Mouse (Mus musculus) limb, embryonic 14.5 days (tissue): ENCODE measurements at regions not wholly inside any gene's neighbourhood (a gene's known extent, or its start where the extent isn't known, plus 50 kb on each side); places are given as distances from the start of the nearest gene placed in this dataset.

Experiments
- ATAC-seq: fragments of 200-750 bp; cut with Nextera tagmentation; 2 replicates; pipeline ENCODE4 v1.8.0; 2017; ENCODE audit warnings: low read depth, moderate number of reproducible peaks, moderate TSS enrichment; ENCODE audit not compliant: low FRiP score
- DNase-seq: peaks from one replicate; pipeline ENCODE4 v3.0.0-alpha.2; 2015; ENCODE audit warnings: low spot score
- H3K27ac ChIP-seq: fragments of 300-500 bp; sonication (generic); replicated peaks from 2 replicates; pipeline ENCODE4 v1.5.1; 2014; ENCODE audit warnings: low read depth, mild to moderate bottlenecking, low read length, moderate library complexity, mixed read lengths
- H3K27me3 ChIP-seq: fragments of 300-500 bp; sonication (generic); 2 replicates; pipeline ENCODE4 v1.6.1; 2014; ENCODE audit warnings: low read length, mixed read lengths; ENCODE audit not compliant: control insufficient read depth, insufficient read depth
- H3K36me3 ChIP-seq: fragments of 300-500 bp; sonication (generic); 2 replicates; pipeline ENCODE4 v1.6.1; 2014; ENCODE audit warnings: mild to moderate bottlenecking, low read length, moderate library complexity, mixed read lengths; ENCODE audit not compliant: control insufficient read depth, insufficient read depth
- H3K4me1 ChIP-seq: fragments of 300-500 bp; sonication (generic); 2 replicates; pipeline ENCODE4 v1.6.1; 2014; ENCODE audit warnings: antibody characterized with exemption, low read length, mixed read lengths; ENCODE audit not compliant: control insufficient read depth, insufficient read depth
- H3K4me2 ChIP-seq: fragments of 300-500 bp; sonication (generic); replicated peaks from 2 replicates; pipeline ENCODE4 v1.6.1; 2014; ENCODE audit warnings: low read depth, mild to moderate bottlenecking, low read length, moderate library complexity; ENCODE audit not compliant: severe bottlenecking
- H3K4me3 ChIP-seq: fragments of 300-500 bp; sonication (generic); replicated peaks from 2 replicates; pipeline ENCODE4 v1.5.1; 2014; ENCODE audit warnings: low read length
- H3K9ac ChIP-seq: fragments of 300-500 bp; sonication (generic); 2 replicates; pipeline ENCODE4 v1.6.1; 2014; ENCODE audit warnings: mild to moderate bottlenecking, low read depth, low read length, moderate library complexity; ENCODE audit not compliant: severe bottlenecking
- H3K9me3 ChIP-seq: fragments of 300-500 bp; sonication (generic); 2 replicates; pipeline ENCODE4 v1.6.1; 2016; ENCODE audit warnings: low read length; ENCODE audit not compliant: control insufficient read depth
- POLR2A ChIP-seq: fragments of 200-500 bp; IDR thresholded peaks from 2 replicates; pipeline ENCODE4 v1.8.0; 2012; ENCODE audit warnings: inconsistent platforms, mild to moderate bottlenecking, moderate library complexity, borderline replicate concordance; ENCODE audit not compliant: insufficient read depth, insufficient read length; ENCODE audit errors: extremely low read depth
- WGBS: fragments of 180-500 bp; shearing (Covaris S2); extraction: QIAGEN DNeasy Blood & Tissue Kit; methylation state at CpG from one replicate; pipeline ENCODE4 v1.1.7; 2014; 5-methylcytosine and 5-hydroxymethylcytosine counted together

DNA sequence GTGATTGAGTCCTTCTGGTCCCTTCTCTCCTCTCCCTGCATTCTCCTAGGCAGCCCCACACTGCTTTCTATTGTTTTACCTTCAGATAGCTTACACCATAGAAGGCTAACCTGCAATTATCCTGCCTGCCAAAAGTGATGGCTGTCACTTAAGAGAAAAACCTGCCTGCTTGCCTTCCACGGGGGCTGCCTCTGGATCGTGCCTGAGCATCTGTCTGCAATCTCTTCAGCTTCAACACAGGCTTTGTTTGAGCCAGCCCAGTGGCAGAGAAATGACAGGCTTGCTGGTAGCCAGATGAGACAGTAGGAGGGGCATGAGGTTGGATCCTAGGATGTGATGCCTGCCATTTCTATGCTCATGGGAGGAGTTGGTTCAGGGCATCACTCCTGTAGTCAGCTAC, 345.2 kb upstream of the Tshz3 start:
- no peaks in the 10 kb centered on the region for H3K9me3 ChIP-seq
- DNase-seq (no peak), ATAC-seq (no peak)
- H3K4me2 ChIP-seq, result no peak overlapping the region
- H3K27ac ChIP-seq, result no peak overlapping the region
- H3K9ac ChIP-seq, result no peak overlapping the region
- H3K4me3 ChIP-seq, result no peak overlapping the region
- WGBS, result 26% methylated on average over 2 of the region's 2 CpGs
- H3K36me3 ChIP-seq, result no peaks in the 10 kb centered on the region
- peaks cover 12% of the 10 kb centered on the region for H3K4me1 ChIP-seq
- H3K27me3 ChIP-seq, result no peaks in the 10 kb centered on the region
- TF ChIP-seq POLR2A, result no peak

DNA sequence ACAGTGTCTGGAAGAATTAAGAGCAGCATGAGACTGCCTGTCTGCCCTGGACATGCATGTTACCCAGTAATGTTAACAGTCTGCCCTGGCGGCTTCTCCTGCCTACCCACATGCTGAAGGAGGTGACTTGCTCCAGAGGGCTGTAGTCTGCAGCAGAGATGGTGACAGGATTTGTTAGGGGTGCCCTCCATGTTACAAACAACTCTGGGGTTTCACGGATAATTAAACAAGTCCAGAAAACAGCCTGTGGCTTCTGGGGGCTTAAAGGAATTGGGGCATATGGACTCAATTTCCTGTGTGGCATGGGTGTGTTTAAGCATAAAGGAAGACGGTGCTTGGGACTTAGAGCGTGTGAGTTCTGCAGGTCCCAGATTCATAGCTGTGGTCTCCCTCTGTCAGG, 347.3 kb upstream of the Tshz3 start:
- Histone ChIP-seq H3K4me2 (no peak overlapping the region), H3K27me3 (no peaks in the 10 kb centered on the region), H3K9me3 (no peaks in the 10 kb centered on the region), H3K4me1 (peaks cover 12% of the 10 kb centered on the region), H3K4me3 (no peak overlapping the region), H3K36me3 (no peaks in the 10 kb centered on the region), H3K27ac (no peak overlapping the region), H3K9ac (no peak overlapping the region)
- 12% methylated on average over 4 of the region's 4 CpGs for WGBS
- DNase-seq (no peak), ATAC-seq (no peak)
- TF ChIP-seq POLR2A, result no peak

- WGBS, result 44% methylated on average over 8 of the region's 8 CpGs
- H3K4me1 ChIP-seq, result peaks cover 12% of the 10 kb centered on the region
- no peak overlapping the region for H3K27ac ChIP-seq
- H3K4me2 ChIP-seq, result no peak overlapping the region
- no peaks in the 10 kb centered on the region for H3K36me3 ChIP-seq
- H3K27me3 ChIP-seq, result no peaks in the 10 kb centered on the region
- no peak overlapping the region for H3K4me3 ChIP-seq
- DNase-seq (no peak), ATAC-seq (no peak)
- no peak overlapping the region for H3K9ac ChIP-seq
- no peaks in the 10 kb centered on the region for H3K9me3 ChIP-seq
- TF ChIP-seq POLR2A, result no peak
Observed at GRCm38 (mm10) chr7:36348195-36348594, 349.7 kb upstream of the Tshz3 start.

DNA sequence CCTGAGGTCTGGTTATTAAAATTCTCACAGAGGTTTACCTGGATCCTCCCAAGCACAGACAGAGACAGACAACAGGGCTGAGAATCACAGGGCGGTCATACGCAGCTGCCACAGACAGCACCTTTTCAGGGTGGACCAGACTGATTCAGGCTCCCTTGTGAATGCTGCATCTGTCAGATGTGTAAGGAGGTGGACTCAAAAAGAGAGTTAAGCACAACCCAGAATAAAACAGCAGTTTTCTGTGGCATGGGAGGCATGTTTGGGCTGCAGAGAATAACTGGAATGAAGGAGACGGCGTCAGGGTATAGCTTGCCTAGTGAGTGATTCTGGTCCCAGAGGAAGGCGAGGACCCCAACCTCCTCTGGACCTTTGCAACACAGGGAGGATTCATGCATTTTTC, 363.1 kb upstream of the Tshz3 start:
- H3K4me3 ChIP-seq, result no peak overlapping the region
- H3K4me1 ChIP-seq, result peaks cover 10% of the 10 kb centered on the region
- ATAC-seq (no peak), DNase-seq (no peak)
- no peaks in the 10 kb centered on the region for H3K9me3 ChIP-seq
- H3K36me3 ChIP-seq, result no peaks in the 10 kb centered on the region
- WGBS, result 81% methylated on average over 5 of the region's 5 CpGs
- TF ChIP-seq POLR2A, result no peak
- no peak overlapping the region for H3K27ac ChIP-seq
- no peak overlapping the region for H3K9ac ChIP-seq
- no peak overlapping the region for H3K4me2 ChIP-seq
- H3K27me3 ChIP-seq, result no peaks in the 10 kb centered on the region

DNA sequence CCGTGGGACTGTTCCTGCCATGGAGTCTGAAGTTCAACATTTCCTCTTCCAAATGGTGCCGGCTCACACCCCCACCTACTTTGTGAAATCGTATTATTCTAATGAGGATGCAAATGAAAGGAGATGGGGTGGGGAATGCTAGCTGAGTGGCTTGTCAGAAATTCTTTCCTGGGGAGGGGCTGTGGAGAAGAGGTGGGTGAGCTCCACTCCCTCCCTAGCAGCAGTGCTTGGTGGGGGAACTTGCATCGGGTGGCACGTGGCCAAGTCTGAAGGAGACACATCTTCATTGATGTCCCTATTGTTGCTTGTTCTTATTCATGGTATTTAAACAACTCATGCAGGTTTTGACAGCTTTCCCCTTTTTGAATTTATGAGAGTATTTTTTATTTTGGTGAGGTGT, 363.8 kb upstream of the Tshz3 start:
- DNase-seq (peak; percentile 12), ATAC-seq (no peak)
- no peak overlapping the region for H3K4me3 ChIP-seq
- TF ChIP-seq POLR2A, result no peak
- H3K27me3 ChIP-seq, result no peaks in the 10 kb centered on the region
- H3K36me3 ChIP-seq, result no peaks in the 10 kb centered on the region
- H3K4me1 ChIP-seq, result peaks cover 10% of the 10 kb centered on the region
- H3K9ac ChIP-seq, result no peak overlapping the region
- whole genome bisulfite sequencing, result 23% methylated on average over 5 of the region's 5 CpGs
- H3K9me3 ChIP-seq, result no peaks in the 10 kb centered on the region
- no peak overlapping the region for H3K27ac ChIP-seq
- H3K4me2 ChIP-seq, result no peak overlapping the region

DNA sequence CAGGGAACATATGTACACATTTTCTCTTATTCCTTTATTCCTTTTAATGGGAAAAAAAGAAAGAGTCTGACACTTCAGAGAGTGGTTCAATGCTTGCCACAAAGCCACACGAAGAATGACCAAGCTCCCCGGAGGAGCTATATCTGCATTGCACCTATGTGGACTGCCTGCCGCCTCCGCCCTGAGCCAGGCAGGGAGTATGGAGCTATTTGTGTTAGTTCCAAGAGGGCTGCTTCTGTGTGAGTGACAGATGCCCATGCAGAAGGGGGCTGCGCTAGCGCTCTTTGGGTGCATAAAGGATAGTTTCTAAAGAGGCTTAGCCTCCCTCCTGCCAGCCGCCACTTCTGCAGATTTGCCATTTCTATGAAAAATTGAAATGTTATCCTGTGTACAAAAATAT, 365.3 kb upstream of the Tshz3 start:
- H3K4me1 ChIP-seq, result peaks cover 10% of the 10 kb centered on the region
- no peaks in the 10 kb centered on the region for H3K9me3 ChIP-seq
- DNase-seq, result no peak
- no peak overlapping the region for H3K27ac ChIP-seq
- WGBS, result 83% methylated on average over 7 of the region's 7 CpGs
- H3K4me3 ChIP-seq, result no peak overlapping the region
- no peak for ATAC-seq
- no peak overlapping the region for H3K9ac ChIP-seq
- no peak overlapping the region for H3K4me2 ChIP-seq
- no peak for TF ChIP-seq POLR2A
- H3K36me3 ChIP-seq, result no peaks in the 10 kb centered on the region
- H3K27me3 ChIP-seq, result no peaks in the 10 kb centered on the region
